Mouse (Mus musculus): Measurements from ENCODE around the gene Olfr331.

DNA sequence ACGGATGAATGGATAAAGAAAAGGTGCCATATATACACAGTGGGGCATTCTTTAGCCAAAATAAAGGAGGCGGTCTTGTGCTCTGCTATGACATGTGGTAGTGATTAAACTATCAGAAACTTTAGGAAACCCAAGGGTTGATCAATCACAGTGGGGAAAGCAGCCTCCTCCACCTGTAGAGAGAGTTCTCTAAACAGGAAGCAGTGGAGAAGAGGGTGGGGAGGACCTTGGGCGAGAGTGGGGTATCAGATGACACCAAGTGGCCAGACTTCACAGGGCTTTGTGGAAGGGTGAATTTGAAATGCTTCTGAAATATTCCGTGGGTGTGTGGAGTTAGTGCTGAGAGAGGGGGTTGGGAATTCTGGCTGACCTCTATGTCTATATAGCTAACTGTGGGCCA, 48.8 kb downstream of the Olfr331 start:
- TF ChIP-seq CTCF (IDR thresholded peaks at IDR 0.05; ENCODE audit: control insufficient read depth, insufficient read depth, insufficient read length) (no peak), USF1 (IDR thresholded peaks at IDR 0.05; ENCODE audit: low read depth) (no peak), MYOD1 (IDR thresholded peaks at IDR 0.05; ENCODE audit: control insufficient read depth, insufficient read length, low read depth) (no peak), FOSL1 (IDR thresholded peaks at IDR 0.05; ENCODE audit: insufficient read depth, low read length, poor library complexity, severe bottlenecking) (no peak), MYOG (IDR thresholded peaks at IDR 0.05; ENCODE audit: control insufficient read depth, extremely low read depth, insufficient read length) (no peak), CEBPB (IDR thresholded peaks at IDR 0.05; ENCODE audit: low read depth) (no peak), MAX (IDR thresholded peaks at IDR 0.05) (no peak)
